Mouse (Mus musculus) stomach, embryonic 14.5 days (tissue): Measurements from ENCODE around the gene Foxf1. TPM values are rescaled to one million over a fixed set of nuclear protein-coding genes. Genes with fewer than 3 reads are reported as not detected.

Source experiments
- ATAC-seq: fragments of 200-750 bp; cut with Nextera tagmentation; 2 replicates; pipeline ENCODE4 v1.8.0; 2017; ENCODE audit warnings: low read depth, moderate TSS enrichment; ENCODE audit not compliant: insufficient number of reproducible peaks, insufficient read depth, low FRiP score
- H3K27ac ChIP-seq: fragments of 300-500 bp; sonication (generic); 2 replicates; pipeline ENCODE4 v1.5.1; 2014; ENCODE audit warnings: mild to moderate bottlenecking, low read length, moderate library complexity, mixed read lengths
- H3K27me3 ChIP-seq: fragments of 300-500 bp; sonication (generic); 2 replicates; pipeline ENCODE4 v1.6.1; 2014; ENCODE audit warnings: low read length, control low read depth, mixed read lengths; ENCODE audit not compliant: control insufficient read depth, insufficient read depth
- H3K36me3 ChIP-seq: fragments of 300-500 bp; sonication (generic); 2 replicates; pipeline ENCODE4 v1.6.1; 2014; ENCODE audit warnings: mild to moderate bottlenecking, control low read depth, low read length, moderate library complexity, mixed read lengths; ENCODE audit not compliant: control insufficient read depth, insufficient read depth
- H3K4me1 ChIP-seq: fragments of 300-500 bp; sonication (generic); 2 replicates; pipeline ENCODE4 v1.6.1; 2014; ENCODE audit warnings: low read length, control low read depth, mixed read lengths; ENCODE audit not compliant: control insufficient read depth, insufficient read depth
- H3K4me2 ChIP-seq: fragments of 300-500 bp; sonication (generic); replicated peaks from 2 replicates; pipeline ENCODE4 v1.6.1; 2014; ENCODE audit warnings: low read depth, low read length, control low read depth
- H3K4me3 ChIP-seq: fragments of 300-500 bp; sonication (generic); 2 replicates; pipeline ENCODE4 v1.5.1; 2014; ENCODE audit warnings: low read depth, low read length, control low read depth
- H3K9ac ChIP-seq: fragments of 300-500 bp; sonication (generic); replicated peaks from 2 replicates; pipeline ENCODE4 v1.6.1; 2014; ENCODE audit warnings: low read depth, mild to moderate bottlenecking, control low read depth, low read length, moderate library complexity, mixed read lengths
- H3K9me3 ChIP-seq: fragments of 300-500 bp; sonication (generic); 2 replicates; pipeline ENCODE4 v1.6.1; 2016; ENCODE audit warnings: low read depth, low read length, control low read depth; ENCODE audit not compliant: control insufficient read depth
- WGBS: fragments of 180-500 bp; shearing (Covaris S2); extraction: QIAGEN DNeasy Blood & Tissue Kit; methylation state at CpG from one replicate; pipeline ENCODE4 v1.1.7; 2014; 5-methylcytosine and 5-hydroxymethylcytosine counted together
- polyA plus RNA-seq: library from polyadenylated mRNA; unstranded; fragments of >200 nt; fragmentation: Nextera tagmentation; extraction: Ambion mirVana; gene quantifications from 2 replicates; pipeline ENCODE4 v1.2.1, GENCODE M21; 2014

Gene Foxf1
- polyA plus RNA-seq, result 147 and 163 TPM in 2 replicates

GRCm38 (mm10) chr8:121084210-121084951, at the start of gene Foxf1:
Gene Foxf1 (plus strand): TSS chr8:121084386.
- peaks cover 3% of the 10 kb centered on the region; the same call in 1 of the 2 replicates for H3K4me1 ChIP-seq
- peak within 1 kb of the TSS; percentile 99 for H3K27ac ChIP-seq
- H3K27me3 ChIP-seq, result peaks cover 15% of the 10 kb centered on the region
- peak within 1 kb of the TSS; percentile 92 for H3K9ac ChIP-seq
- H3K36me3 ChIP-seq, result peaks cover 8% of the 10 kb centered on the region; the same call in 1 of the 2 replicates
- no peaks in the 10 kb centered on the region for H3K9me3 ChIP-seq
- H3K4me2 ChIP-seq, result peak within 1 kb of the TSS; percentile 78
- no peak; the same call in 1 of the 2 replicates for ATAC-seq
- H3K4me3 ChIP-seq, result peak within 1 kb of the TSS; percentile 69
- WGBS, result under 1% methylated on average over 45 of the region's 83 CpGs

- Histone ChIP-seq H3K27me3 (no peaks in the 10 kb centered on the region), H3K36me3 (no peaks in the 10 kb centered on the region), H3K4me2 (no peak overlapping the region), H3K4me1 (no peaks in the 10 kb centered on the region), H3K9ac (no peak overlapping the region), H3K4me3 (no peak overlapping the region), H3K9me3 (no peaks in the 10 kb centered on the region), H3K27ac (peak overlapping the region; percentile 27; the same call in 1 of the 2 replicates)
- ATAC-seq, result no peak
- 47% methylated on average over 8 of the region's 8 CpGs for WGBS
Measured at GRCm38 (mm10) chr8:121035611-121036010, 48.6 kb upstream of the Foxf1 start.

- Histone ChIP-seq H3K27ac (peak overlapping the region; percentile 74), H3K36me3 (no peaks in the 10 kb centered on the region), H3K27me3 (no peaks in the 10 kb centered on the region), H3K4me1 (peaks cover 14% of the 10 kb centered on the region), H3K9me3 (no peaks in the 10 kb centered on the region), H3K4me3 (no peak overlapping the region), H3K9ac (no peak overlapping the region), H3K4me2 (peak overlapping the region; percentile 29)
- peak; percentile 65; the same call in 1 of the 2 replicates for ATAC-seq
- 8% methylated on average over 19 of the region's 19 CpGs for WGBS
Measured at GRCm38 (mm10) chr8:121043719-121044440, 40.3 kb upstream of the Foxf1 start.

GRCm38 (mm10) chr8:121047441-121047840, 36.7 kb upstream of the Foxf1 start:
- no peak for ATAC-seq
- H3K9me3 ChIP-seq, result no peaks in the 10 kb centered on the region
- H3K27me3 ChIP-seq, result no peaks in the 10 kb centered on the region

GRCm38 (mm10) chr8:121058081-121058480, 26.1 kb upstream of the Foxf1 start:
- no peak overlapping the region for H3K4me2 ChIP-seq
- no peaks in the 10 kb centered on the region for H3K9me3 ChIP-seq
- H3K9ac ChIP-seq, result no peak overlapping the region
- H3K27me3 ChIP-seq, result no peaks in the 10 kb centered on the region
- peaks cover 18% of the 10 kb centered on the region for H3K36me3 ChIP-seq
- H3K4me1 ChIP-seq, result no peaks in the 10 kb centered on the region
- WGBS, result 64% methylated on average over 9 of the region's 9 CpGs
- no peak overlapping the region for H3K4me3 ChIP-seq
- H3K27ac ChIP-seq, result no peak overlapping the region
- ATAC-seq, result no peak

More at GRCm38 (mm10) chr8:121047441-121047840, 36.7 kb upstream of the Foxf1 start:
- Histone ChIP-seq H3K9ac (no peak overlapping the region), H3K4me1 (peaks cover 18% of the 10 kb centered on the region), H3K36me3 (no peaks in the 10 kb centered on the region), H3K4me2 (no peak overlapping the region), H3K4me3 (no peak overlapping the region), H3K27ac (no peak overlapping the region)
- WGBS, result 73% methylated on average over 9 of the region's 9 CpGs

- no peaks in the 10 kb centered on the region for H3K4me1 ChIP-seq
- no peak overlapping the region for H3K4me2 ChIP-seq
- no peak overlapping the region for H3K9ac ChIP-seq
- no peak overlapping the region for H3K27ac ChIP-seq
- WGBS, result 87% methylated on average over 7 of the region's 7 CpGs
- no peak for ATAC-seq
- H3K36me3 ChIP-seq, result peaks cover 18% of the 10 kb centered on the region
- no peak overlapping the region for H3K4me3 ChIP-seq
- no peaks in the 10 kb centered on the region for H3K9me3 ChIP-seq
- no peaks in the 10 kb centered on the region for H3K27me3 ChIP-seq
Measured at GRCm38 (mm10) chr8:121059098-121059497, 25.1 kb upstream of the Foxf1 start.

- ATAC-seq, result no peak
- 93% methylated on average over 6 of the region's 6 CpGs for WGBS
- H3K36me3 ChIP-seq, result peaks cover 25% of the 10 kb centered on the region
- H3K9ac ChIP-seq, result no peak overlapping the region
- H3K4me2 ChIP-seq, result no peak overlapping the region
- no peaks in the 10 kb centered on the region for H3K4me1 ChIP-seq
- no peak overlapping the region for H3K27ac ChIP-seq
- no peaks in the 10 kb centered on the region for H3K9me3 ChIP-seq
- no peak overlapping the region for H3K4me3 ChIP-seq
- H3K27me3 ChIP-seq, result no peaks in the 10 kb centered on the region
Measured at GRCm38 (mm10) chr8:121062521-121062920, 21.7 kb upstream of the Foxf1 start.

GRCm38 (mm10) chr8:121063649-121064048, 20.5 kb upstream of the Foxf1 start:
- 75% methylated on average over 13 of the region's 13 CpGs for WGBS
- no peak overlapping the region for H3K9ac ChIP-seq
- no peaks in the 10 kb centered on the region for H3K27me3 ChIP-seq

More at GRCm38 (mm10) chr8:121063649-121064048, 20.5 kb upstream of the Foxf1 start:
- ATAC-seq, result no peak
- 0 out of 2 replicates have a peak overlapping the region, but pooled peaks have one; percentile 39 for H3K27ac ChIP-seq
- H3K4me1 ChIP-seq, result no peaks in the 10 kb centered on the region
- H3K4me3 ChIP-seq, result no peak overlapping the region
- H3K4me2 ChIP-seq, result no peak overlapping the region
- peaks cover 20% of the 10 kb centered on the region; the same call in 1 of the 2 replicates for H3K36me3 ChIP-seq
- no peaks in the 10 kb centered on the region for H3K9me3 ChIP-seq
